13 mouse cellular contexts compared by ENCODE assay signal in genomic region chr7:135745091-135745490, GRCm38 (mm10). TPM values are rescaled to one million over a fixed set of nuclear protein-coding genes. Genes with fewer than 3 reads are reported as not detected.
DNase-seq lines count a peak whose midpoint lies in the region; TF ChIP-seq lines count a peak whose summit lies in the region.
"Had no signal": no experiment of that assay in that cellular context is flagged by ENCODE, and none has a peak within 500 bp of the region (broad histone marks: within the 10 kb centered on the region; RNA-seq: fewer than 3 reads in every experiment).

No protein-coding gene starts in this region.

- TF ChIP-seq POLR2A in brain, embryonic 14.5 days (IDR thresholded peaks at IDR 0.05; ENCODE audit: borderline replicate concordance, extremely low read depth, insufficient read depth, insufficient read length, poor library complexity, severe bottlenecking) = no peak

- no peak for TF ChIP-seq CTCF in brain, embryonic 14.5 days (IDR thresholded peaks at IDR 0.05; ENCODE audit: borderline replicate concordance, extremely low read depth, insufficient read depth, insufficient read length)

- intact Hi-C loops in heart, postnatal 25 days (cut with DNase I) = no loop called here
- intact Hi-C loops in left cerebral cortex, postnatal 25 days (cut with DNase I) = no loop called here

- DNase-seq in heart, adult 11 months = peak; percentile 94
- no peak for DNase-seq in heart, postnatal 25 days (ENCODE audit: low spot score)
- DNase-seq in layer of hippocampus, postnatal 10 days (ENCODE audit: low spot score in 2 of 2) = peak; percentile 18 to 26
- DNase-seq in layer of hippocampus, postnatal 25 days (ENCODE audit: extremely low spot score in 1 of 2, low spot score in 1 of 2) = no peak
- DNase-seq in brain, embryonic 14.5 days (ENCODE audit: low read depth) = peak; percentile 33
- DNase-seq in lung, postnatal 10 days = peak; percentile 74
- DNase-seq in left cerebral cortex, postnatal 25 days (ENCODE audit: low spot score in 2 of 2) = no peak
- DNase-seq in right cerebral cortex, postnatal 36 days (ENCODE audit: low spot score in 2 of 2) = no peak
- DNase-seq: adrenal gland, adult 2 months; kidney, adult 9 months; liver, postnatal 0 days; spleen, adult 18-20 months; thymus, adult 2 months had no signal

RNA-seq across cellular contexts. Expression of gene Mki67, which starts 28.9 kb away (rescaled TPM):
- total RNA-seq in heart, postnatal 25 days (2021) = 1 to 10 TPM; 2.5 to 3.6 TPM
- total RNA-seq in layer of hippocampus, postnatal 10 days (2021) = 1 to 10 TPM; 9.9 TPM
- total RNA-seq in layer of hippocampus, postnatal 25 days (2021) = 1 to 10 TPM; 1.3 to 1.8 TPM
- polyA plus RNA-seq in brain, embryonic 14.5 days (2012; rRNA removed) = 15.0 and 18.4 TPM in 2 replicates
- total RNA-seq in left cerebral cortex, postnatal 25 days (2021) = under 1 TPM; 0.66 to 0.80 TPM

Comparison
In these comparisons a context has a peak if more than half of its experiments do, and no peak if none do; other contexts are left out.
1. DNase-seq: peak in heart, adult 11 months (single experiment), layer of hippocampus, postnatal 10 days (2 of 2), brain, embryonic 14.5 days (single experiment) and lung, postnatal 10 days (single experiment); none in heart, postnatal 25 days (single experiment), layer of hippocampus, postnatal 25 days (0 of 2), left cerebral cortex, postnatal 25 days (0 of 2) and right cerebral cortex, postnatal 36 days (0 of 2).